Mouse (Mus musculus) CD4-positive naive resting alpha-beta T cell, adult 57 days (primary cell): ENCODE results near the gene Col9a1. TPM values are rescaled to one million over a fixed set of nuclear protein-coding genes. Genes with fewer than 3 reads are reported as not detected.

Experiments used
- total RNA-seq: library from RNA; stranded (reverse); gene quantifications from one replicate; pipeline ENCODE4 v1.2.4, GENCODE M21; 2023

Col9a1 gene
- not detected for total RNA-seq

GRCm38 (mm10) chr1:24177224-24177851, at the start of gene Col9a1:
Gene Col9a1, plus strand, starts transcription at chr1:24177610.

Other genes with a start within 250 kb of the Col9a1 start
- 17.3 TPM for gene Sdhaf4, start 172.0 kb upstream of the Col9a1 start, total RNA-seq
- 1.3 TPM for gene Fam135a, start 77.3 kb upstream of the Col9a1 start, total RNA-seq